Mouse (Mus musculus): Measurements from ENCODE around the gene 1700037H04Rik. TPM values are rescaled to one million over a fixed set of nuclear protein-coding genes. Genes with fewer than 3 reads are reported as not detected.

Gene 1700037H04Rik
- polyA plus RNA-seq, 1 experiment = 75.2 TPM

DNA sequence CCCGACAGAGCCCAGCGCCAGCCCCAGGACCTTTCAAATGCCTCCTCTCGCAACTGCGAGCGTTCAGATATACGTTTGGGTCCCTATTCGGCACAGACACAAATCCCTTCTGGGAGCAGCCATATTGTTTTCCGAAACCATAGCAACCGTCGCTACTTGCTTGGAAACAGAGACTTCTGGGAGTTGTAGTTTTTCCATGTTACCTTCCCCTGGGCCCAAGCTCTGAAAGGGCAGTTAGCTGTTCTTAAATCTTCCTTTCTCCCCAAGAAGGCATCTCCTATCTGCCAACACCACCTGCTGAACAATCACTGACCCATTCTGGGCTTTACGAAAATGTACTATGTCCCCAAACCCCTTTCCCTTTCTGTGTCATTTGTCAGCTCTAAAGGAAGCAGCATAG, 14.8 kb upstream of the 1700037H04Rik start:
- Histone ChIP-seq H3ac (ENCODE audit: control insufficient read depth, insufficient read length) (no peak overlapping the region), H3K4me2 (ENCODE audit: low read depth) (peak overlapping the region; percentile 93), H3K36me3 (ENCODE audit: control insufficient read depth, insufficient read depth) (no peaks in the 10 kb centered on the region), H3K79me2 (ENCODE audit: control insufficient read depth, insufficient read depth) (peaks cover 31% of the 10 kb centered on the region), H3K27me3 (ENCODE audit: control insufficient read depth, insufficient read depth, insufficient read length) (no peaks in the 10 kb centered on the region), H3K4me3 (peak overlapping the region; percentile 4)
- peak; percentile 7 for TF ChIP-seq POLR2A (IDR thresholded peaks at IDR 0.05; ENCODE audit: insufficient read length, low read depth)
- TF ChIP-seq MYOG (IDR thresholded peaks at IDR 0.05; ENCODE audit: control insufficient read depth in 1 of 3, insufficient read depth in 1 of 3, insufficient read length in 2 of 3, low read depth in 2 of 3) = no peak

DNA sequence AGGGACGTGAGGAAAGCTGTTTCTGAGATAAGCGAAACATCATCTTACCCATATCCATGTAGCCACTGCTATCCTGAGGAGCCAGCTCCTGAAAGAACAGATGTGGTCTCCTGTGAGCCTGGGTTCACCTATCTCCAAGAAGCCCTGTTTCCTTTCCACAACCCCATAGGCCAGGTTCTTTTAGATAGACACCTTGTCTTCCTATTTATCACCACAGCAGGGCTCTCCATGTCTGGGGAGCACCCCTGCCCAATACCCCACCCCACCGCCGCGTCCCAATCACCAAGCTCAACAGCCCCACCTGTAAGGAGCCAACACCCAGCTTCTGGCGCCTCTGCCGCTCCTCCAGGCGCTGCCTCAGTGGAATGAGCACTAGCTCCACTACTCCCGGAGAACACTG, 12.4 kb upstream of the 1700037H04Rik start:
- Histone ChIP-seq H3K79me2 (ENCODE audit: control insufficient read depth, insufficient read depth) (peaks cover 8% of the 10 kb centered on the region), H3K4me2 (ENCODE audit: low read depth) (no peak overlapping the region), H3K4me3 (no peak overlapping the region), H3ac (ENCODE audit: control insufficient read depth, insufficient read length) (no peak overlapping the region), H3K36me3 (ENCODE audit: control insufficient read depth, insufficient read depth) (no peaks in the 10 kb centered on the region), H3K27me3 (ENCODE audit: control insufficient read depth, insufficient read depth, insufficient read length) (no peaks in the 10 kb centered on the region)
- no peak for TF ChIP-seq MYOG (IDR thresholded peaks at IDR 0.05; ENCODE audit: control insufficient read depth in 1 of 3, insufficient read depth in 1 of 3, insufficient read length in 2 of 3, low read depth in 2 of 3)
- TF ChIP-seq TCF12 (IDR thresholded peaks at IDR 0.05; ENCODE audit: insufficient read depth, poor library complexity, severe bottlenecking) = no peak
- TF ChIP-seq E2F4 (IDR thresholded peaks at IDR 0.05; ENCODE audit: insufficient read depth) = no peak
- no peak for TF ChIP-seq MYOD1 (IDR thresholded peaks at IDR 0.05; ENCODE audit: control insufficient read depth in 1 of 3, insufficient read length in 2 of 3, low read depth in 2 of 3)
- TF ChIP-seq POLR2AphosphoS2 (IDR thresholded peaks at IDR 0.05; ENCODE audit: insufficient read length, low read depth) = no peak
- no peak for TF ChIP-seq CEBPB (IDR thresholded peaks at IDR 0.05; ENCODE audit: insufficient read depth, poor library complexity, severe bottlenecking)
- TF ChIP-seq SRF (IDR thresholded peaks at IDR 0.05; ENCODE audit: control insufficient read depth, insufficient read length, low read depth) = no peak
- TF ChIP-seq TCF3 (IDR thresholded peaks at IDR 0.05; ENCODE audit: insufficient read length, low read depth) = no peak
- no peak for TF ChIP-seq POLR2A (IDR thresholded peaks at IDR 0.05; ENCODE audit: insufficient read length, low read depth)
- no peak for TF ChIP-seq REST (IDR thresholded peaks at IDR 0.05; ENCODE audit: insufficient read depth, insufficient read length)
- TF ChIP-seq USF1 (IDR thresholded peaks at IDR 0.05; ENCODE audit: low read depth) = no peak
- no peak for TF ChIP-seq MAX (IDR thresholded peaks at IDR 0.05; ENCODE audit: low read depth)

DNA sequence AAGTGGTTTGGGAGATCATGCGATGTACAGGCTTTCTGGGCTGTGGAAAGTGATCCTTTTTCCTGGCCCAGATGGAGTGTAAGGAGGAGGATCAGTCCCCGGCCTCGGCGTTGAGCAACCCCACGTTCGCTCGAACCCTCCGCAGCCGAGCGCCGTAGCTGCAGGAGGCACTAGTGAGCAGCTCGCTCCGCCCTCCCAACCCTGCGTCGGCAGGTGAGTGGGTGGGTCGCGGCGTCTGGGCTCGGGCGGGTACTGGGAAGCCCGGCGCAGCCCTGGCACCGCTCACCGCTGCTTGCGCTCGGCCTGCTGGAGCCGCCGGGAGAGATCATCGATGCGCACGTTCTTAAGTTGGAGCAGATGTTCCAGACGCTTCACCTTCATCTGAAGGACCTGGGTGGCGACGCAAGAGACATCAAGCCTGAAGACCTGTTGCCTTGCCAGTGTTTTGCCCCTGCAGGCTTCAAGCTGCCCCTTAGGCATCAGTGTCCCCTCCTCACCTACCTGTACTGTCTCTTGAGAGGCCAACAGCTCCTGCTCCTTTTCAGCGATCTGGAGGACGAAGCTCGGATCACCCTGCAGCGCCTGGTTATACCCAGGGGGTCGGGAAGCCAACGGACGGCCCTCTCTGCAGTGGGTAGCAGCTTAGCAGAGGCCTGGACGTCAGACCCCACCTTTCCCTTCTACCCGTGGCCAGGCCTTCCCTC, 11.7 kb upstream of the 1700037H04Rik start:
- no peaks in the 10 kb centered on the region for H3K36me3 ChIP-seq (ENCODE audit: control insufficient read depth, insufficient read depth)
- H3K79me2 ChIP-seq (ENCODE audit: control insufficient read depth, insufficient read depth) = peaks cover under 1% of the 10 kb centered on the region
- H3K27me3 ChIP-seq (ENCODE audit: control insufficient read depth, insufficient read depth, insufficient read length) = no peaks in the 10 kb centered on the region
- no peak overlapping the region for H3K4me3 ChIP-seq
- TF ChIP-seq REST (IDR thresholded peaks at IDR 0.05; ENCODE audit: insufficient read depth, insufficient read length) (no peak), USF1 (IDR thresholded peaks at IDR 0.05; ENCODE audit: low read depth) (no peak), POLR2A (IDR thresholded peaks at IDR 0.05; ENCODE audit: insufficient read length, low read depth) (no peak), MYOG (IDR thresholded peaks at IDR 0.05; ENCODE audit: control insufficient read depth in 1 of 3, insufficient read depth in 1 of 3, insufficient read length in 2 of 3, low read depth in 2 of 3) (no peak), SRF (IDR thresholded peaks at IDR 0.05; ENCODE audit: control insufficient read depth, insufficient read length, low read depth) (no peak), TCF12 (IDR thresholded peaks at IDR 0.05; ENCODE audit: insufficient read depth, poor library complexity, severe bottlenecking) (no peak), MAX (IDR thresholded peaks at IDR 0.05; ENCODE audit: low read depth) (no peak)
- H3ac ChIP-seq (ENCODE audit: control insufficient read depth, insufficient read length) = no peak overlapping the region
- H3K4me2 ChIP-seq (ENCODE audit: low read depth) = no peak overlapping the region

DNA sequence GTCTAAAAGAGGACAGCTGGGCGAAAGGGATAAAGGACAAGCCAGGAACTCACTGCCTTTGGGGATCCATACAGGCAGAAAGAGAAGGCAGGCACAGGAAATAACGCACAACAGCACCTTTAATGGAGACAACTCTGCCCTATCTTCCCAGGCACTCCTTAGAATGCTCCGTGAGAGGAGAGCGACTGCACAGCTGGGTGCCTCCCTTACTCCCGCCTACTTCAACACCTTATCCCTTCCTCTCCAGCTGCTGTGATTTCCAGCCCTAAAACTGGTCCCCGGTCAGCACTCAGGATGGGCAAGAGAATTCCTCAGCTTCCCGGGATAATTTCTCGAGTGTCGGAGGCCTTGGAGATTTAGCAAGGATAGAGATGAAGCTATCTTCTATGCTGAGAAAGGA, 11.1 kb upstream of the 1700037H04Rik start:
- Histone ChIP-seq H3K36me3 (ENCODE audit: control insufficient read depth, insufficient read depth) (no peaks in the 10 kb centered on the region), H3K4me2 (ENCODE audit: low read depth) (no peak overlapping the region), H3K4me3 (no peak overlapping the region), H3K27me3 (ENCODE audit: control insufficient read depth, insufficient read depth, insufficient read length) (no peaks in the 10 kb centered on the region), H3ac (ENCODE audit: control insufficient read depth, insufficient read length) (no peak overlapping the region), H3K79me2 (ENCODE audit: control insufficient read depth, insufficient read depth) (no peaks in the 10 kb centered on the region)
- TF ChIP-seq CEBPB (IDR thresholded peaks at IDR 0.05; ENCODE audit: insufficient read depth, poor library complexity, severe bottlenecking) = no peak
- TF ChIP-seq MYOG (IDR thresholded peaks at IDR 0.05; ENCODE audit: control insufficient read depth in 1 of 3, insufficient read depth in 1 of 3, insufficient read length in 2 of 3, low read depth in 2 of 3) = no peak
- TF ChIP-seq MAX (IDR thresholded peaks at IDR 0.05; ENCODE audit: low read depth) = no peak
- TF ChIP-seq TCF3 (IDR thresholded peaks at IDR 0.05; ENCODE audit: insufficient read length, low read depth) = no peak
- no peak for TF ChIP-seq E2F4 (IDR thresholded peaks at IDR 0.05; ENCODE audit: insufficient read depth)
- TF ChIP-seq SRF (IDR thresholded peaks at IDR 0.05; ENCODE audit: control insufficient read depth, insufficient read length, low read depth) = no peak
- TF ChIP-seq REST (IDR thresholded peaks at IDR 0.05; ENCODE audit: insufficient read depth, insufficient read length) = no peak
- no peak for TF ChIP-seq POLR2A (IDR thresholded peaks at IDR 0.05; ENCODE audit: insufficient read length, low read depth)
- no peak for TF ChIP-seq POLR2AphosphoS2 (IDR thresholded peaks at IDR 0.05; ENCODE audit: insufficient read length, low read depth)
- TF ChIP-seq TCF12 (IDR thresholded peaks at IDR 0.05; ENCODE audit: insufficient read depth, poor library complexity, severe bottlenecking) = no peak
- no peak for TF ChIP-seq MYOD1 (IDR thresholded peaks at IDR 0.05; ENCODE audit: control insufficient read depth in 1 of 3, insufficient read length in 2 of 3, low read depth in 2 of 3)
- TF ChIP-seq USF1 (IDR thresholded peaks at IDR 0.05; ENCODE audit: low read depth) = no peak

DNA sequence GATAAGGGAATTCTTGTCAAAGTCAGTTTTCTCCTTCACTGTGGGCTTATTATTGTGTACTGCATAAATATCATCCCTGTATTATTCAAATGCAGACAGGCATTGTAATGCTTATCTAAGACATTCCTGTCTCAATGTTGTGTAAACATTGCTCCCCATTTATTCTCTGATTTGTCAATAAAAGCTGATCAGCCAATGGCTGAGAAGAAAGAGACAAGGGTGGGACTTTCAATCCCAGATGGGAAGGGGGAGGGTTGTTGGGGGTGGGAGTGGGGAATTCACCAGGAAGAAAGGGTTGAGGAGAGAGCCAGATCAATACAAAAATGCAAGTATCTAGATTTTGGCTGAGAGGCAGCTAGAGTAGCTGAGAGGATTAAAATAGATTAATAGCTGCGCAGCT, 9.0 kb upstream of the 1700037H04Rik start:
- H3ac ChIP-seq (ENCODE audit: control insufficient read depth, insufficient read length) = no peak overlapping the region
- TF ChIP-seq USF1 (IDR thresholded peaks at IDR 0.05; ENCODE audit: low read depth) = no peak
- no peak for TF ChIP-seq E2F4 (IDR thresholded peaks at IDR 0.05; ENCODE audit: insufficient read depth)
- TF ChIP-seq TCF3 (IDR thresholded peaks at IDR 0.05; ENCODE audit: insufficient read length, low read depth) = no peak
- no peak for TF ChIP-seq MYOD1 (IDR thresholded peaks at IDR 0.05; ENCODE audit: control insufficient read depth in 1 of 3, insufficient read length in 2 of 3, low read depth in 2 of 3)
- TF ChIP-seq REST (IDR thresholded peaks at IDR 0.05; ENCODE audit: insufficient read depth, insufficient read length) = no peak
- no peak for TF ChIP-seq POLR2AphosphoS2 (IDR thresholded peaks at IDR 0.05; ENCODE audit: insufficient read length, low read depth)
- no peak for TF ChIP-seq MAX (IDR thresholded peaks at IDR 0.05; ENCODE audit: low read depth)
- TF ChIP-seq MYOG (IDR thresholded peaks at IDR 0.05; ENCODE audit: control insufficient read depth in 1 of 3, insufficient read depth in 1 of 3, insufficient read length in 2 of 3, low read depth in 2 of 3) = no peak
- TF ChIP-seq POLR2A (IDR thresholded peaks at IDR 0.05; ENCODE audit: insufficient read length, low read depth) = no peak
- no peak for TF ChIP-seq TCF12 (IDR thresholded peaks at IDR 0.05; ENCODE audit: insufficient read depth, poor library complexity, severe bottlenecking)
- TF ChIP-seq CEBPB (IDR thresholded peaks at IDR 0.05; ENCODE audit: insufficient read depth, poor library complexity, severe bottlenecking) = no peak
- no peak for TF ChIP-seq SRF (IDR thresholded peaks at IDR 0.05; ENCODE audit: control insufficient read depth, insufficient read length, low read depth)
- no peaks in the 10 kb centered on the region for H3K36me3 ChIP-seq (ENCODE audit: control insufficient read depth, insufficient read depth)
- no peak overlapping the region for H3K4me3 ChIP-seq
- no peak overlapping the region for H3K4me2 ChIP-seq (ENCODE audit: low read depth)
- no peaks in the 10 kb centered on the region for H3K79me2 ChIP-seq (ENCODE audit: control insufficient read depth, insufficient read depth)
- no peaks in the 10 kb centered on the region for H3K27me3 ChIP-seq (ENCODE audit: control insufficient read depth, insufficient read depth, insufficient read length)

Measured in myocyte (in vitro differentiated cells).